Mouse (Mus musculus) heart, postnatal 0 days (tissue): ENCODE data around the gene Map6.

Experiments used
- CTCF ChIP-seq: IDR thresholded peaks from 2 replicates; pipeline ENCODE4 v1.5.1; 2016; ENCODE audit warnings: antibody characterized with exemption, control low read depth, low read depth
- EP300 ChIP-seq: IDR thresholded peaks from 2 replicates; pipeline ENCODE4 v1.6.1; 2016; ENCODE audit warnings: antibody characterized with exemption, low read depth

DNA sequence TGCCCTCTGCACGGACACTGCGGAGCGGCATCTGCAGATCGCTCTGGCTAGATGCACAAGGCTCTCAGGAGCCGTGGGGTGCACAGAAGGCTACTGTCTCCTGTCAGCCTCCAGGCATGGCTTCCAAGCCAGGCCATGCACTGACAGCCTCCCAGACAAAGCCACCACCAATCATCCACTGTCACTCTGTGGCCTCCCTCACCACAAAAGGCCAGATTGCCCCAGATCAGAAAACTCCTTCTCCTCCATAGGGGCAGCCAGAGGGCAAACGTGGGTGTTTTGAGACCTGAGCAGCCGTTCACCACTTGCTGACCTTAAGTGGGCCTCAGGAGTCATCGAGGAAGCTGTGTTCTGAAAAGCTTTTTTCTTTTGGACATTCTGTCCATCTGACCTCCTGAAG is 111.6 kb downstream of the Map6 start:
- TF ChIP-seq CTCF (no peak), EP300 (no peak)
